Comparison of ENCODE assay signal across 29 mouse cellular contexts in genomic region chr5:23531541-23532096, GRCm38 (mm10).
DNase-seq lines count a peak whose midpoint lies in the region; ATAC-seq and TF ChIP-seq lines count a peak whose summit lies in the region.
"Had no signal": no experiment of that assay in that cellular context is flagged by ENCODE, and none has a peak within 500 bp of the region (broad histone marks: within the 10 kb centered on the region; RNA-seq: fewer than 3 reads in every experiment).

No protein-coding gene starts in this region.

- no peak overlapping the region for H3K4me2 ChIP-seq in stomach, embryonic 16.5 days (ENCODE audit: low read depth, low read length)
- H3K4me2 ChIP-seq: embryonic facial prominence, embryonic 13.5 days; forebrain, embryonic 12.5 days; heart, embryonic 11.5 days; hindbrain, embryonic 12.5 days; hindbrain, embryonic 15.5 days had no signal

- peak overlapping the region; percentile 77 for H3K27ac ChIP-seq in left cerebral cortex, adult 2 months
- H3K27ac ChIP-seq in stomach, embryonic 16.5 days (ENCODE audit: low read length): peak overlapping the region; percentile 27
- H3K27ac ChIP-seq: embryonic facial prominence, embryonic 10.5 days; embryonic facial prominence, embryonic 13.5 days; forebrain, embryonic 12.5 days; gastrocnemius, adult 2 months; heart, adult 2 months; hindbrain, embryonic 12.5 days; hindbrain, embryonic 15.5 days had no signal

- no peak overlapping the region for H3K4me3 ChIP-seq in left cerebral cortex, adult 2 months
- H3K4me3 ChIP-seq in stomach, embryonic 16.5 days (replicated peaks; ENCODE audit: low read length): no peak overlapping the region
- H3K4me3 ChIP-seq: embryonic facial prominence, embryonic 10.5 days; embryonic facial prominence, embryonic 13.5 days; erythroblast, embryonic 14.5 days; forebrain, embryonic 12.5 days; gastrocnemius, adult 2 months; heart, adult 2 months; hindbrain, embryonic 12.5 days; hindbrain, embryonic 15.5 days had no signal

- intact Hi-C loops in left cerebral cortex, adult 2 months (cut with DNase I): no loop called here
- intact Hi-C loops in left cerebral cortex, postnatal 10 days (cut with DNase I): no loop called here

- no peaks in the 10 kb centered on the region for H3K27me3 ChIP-seq in stomach, embryonic 16.5 days (ENCODE audit: control insufficient read depth, insufficient read depth, low read length)
- H3K27me3 ChIP-seq: CH12.LX; embryonic facial prominence, embryonic 13.5 days; forebrain, embryonic 12.5 days; hindbrain, embryonic 12.5 days; hindbrain, embryonic 15.5 days; Patski had no signal

- peak; percentile 58 to 62 for DNase-seq in frontal cortex, adult 2 months (ENCODE audit: extremely low spot score in 1 of 2, low spot score in 1 of 2)
- DNase-seq in frontal cortex, postnatal 25 days (ENCODE audit: low spot score in 2 of 2): no peak
- no peak for DNase-seq in left cerebral cortex, adult 2 months (ENCODE audit: extremely low spot score in 1 of 2, low spot score in 2 of 2)
- DNase-seq in left cerebral cortex, postnatal 10 days (ENCODE audit: extremely low spot score in 1 of 2, low spot score in 2 of 2): no peak
- DNase-seq in brain, adult 2 months (ENCODE audit: low read depth, low spot score): peak; percentile 82
- DNase-seq: adrenal gland, postnatal 10 days; adrenal gland, postnatal 36 days; B cell, adult 2 months; cerebellum, adult 11 months; cerebellum, adult 2 months; cerebellum, adult 9-11 months; cerebellum, postnatal 25 days; embryo, embryonic 11 days; gastrocnemius, adult 2 months; gastrocnemius, postnatal 14 days; heart, adult 2 months had no signal

- H3K36me3 ChIP-seq in stomach, embryonic 16.5 days (ENCODE audit: control insufficient read depth, insufficient read depth, low read length): no peaks in the 10 kb centered on the region

- no peak overlapping the region for H3K9ac ChIP-seq in stomach, embryonic 16.5 days (ENCODE audit: low read length)
- H3K9ac ChIP-seq: embryonic facial prominence, embryonic 13.5 days; forebrain, embryonic 12.5 days; hindbrain, embryonic 12.5 days; hindbrain, embryonic 15.5 days had no signal

- no peaks in the 10 kb centered on the region for H3K9me3 ChIP-seq in stomach, embryonic 16.5 days (replicated peaks; ENCODE audit: control insufficient read depth, low read length)
- H3K9me3 ChIP-seq: embryonic facial prominence, embryonic 10.5 days; embryonic facial prominence, embryonic 13.5 days; forebrain, embryonic 12.5 days; G1E; hindbrain, embryonic 12.5 days; hindbrain, embryonic 15.5 days had no signal

- no peak for ATAC-seq in stomach, embryonic 16.5 days (ENCODE audit: insufficient read depth, low FRiP score)
- ATAC-seq in granulocyte monocyte progenitor cell, adult 5-6 weeks (replicated peaks; ENCODE audit: poor library complexity, severe bottlenecking): no peak
- ATAC-seq: forebrain, embryonic 16.5 days; Patski had no signal

- 0 out of 2 replicates have a peak, but pooled peaks cover 3% of the 10 kb centered on the region for H3K4me1 ChIP-seq in stomach, embryonic 16.5 days (ENCODE audit: control insufficient read depth, insufficient read depth, low read length)
- H3K4me1 ChIP-seq: embryonic facial prominence, embryonic 10.5 days; hindbrain, embryonic 12.5 days; hindbrain, embryonic 15.5 days had no signal

- TF ChIP-seq CTCF in left cerebral cortex, adult 2 months (IDR thresholded peaks at IDR 0.05): no peak

- 83% methylated on average over 7 of the region's 7 CpGs for WGBS in stomach, embryonic 16.5 days

Comparison
In these comparisons a context has a peak if more than half of its experiments do, and no peak if none do; other contexts are left out.
1. DNase-seq: peak in frontal cortex, adult 2 months (2 of 2) and brain, adult 2 months (single experiment); none in frontal cortex, postnatal 25 days (0 of 2), left cerebral cortex, adult 2 months (0 of 2) and left cerebral cortex, postnatal 10 days (0 of 2).